Mouse (Mus musculus) left cerebral cortex, postnatal 10 days (tissue): ENCODE results near the gene Nr1h2. TPM values are rescaled to one million over a fixed set of nuclear protein-coding genes. Genes with fewer than 3 reads are reported as not detected.

Source experiments
- DNase-seq, 2 experiments: peaks; one replicate each; pipeline ENCODE4 v3.0.0; 2021 to 2022; ENCODE audit warnings: low spot score in 2 of 2, mixed read lengths in 1 of 2; ENCODE audit errors: extremely low spot score in 1 of 2
- intact Hi-C: fragments of 180-260 bp; cut with DNase I; formaldehyde crosslinking; loops from one replicate; pipeline ENCODE4 v1.15.1; 2025
- total RNA-seq, 2 experiments: library from RNA; stranded (reverse); gene quantifications; 2 replicates each; pipeline ENCODE4 v1.2.3; 2021

Gene Nr1h2
- total RNA-seq, 2 experiments from 2014 or later, result 49.6 to 53.6 TPM

DNA sequence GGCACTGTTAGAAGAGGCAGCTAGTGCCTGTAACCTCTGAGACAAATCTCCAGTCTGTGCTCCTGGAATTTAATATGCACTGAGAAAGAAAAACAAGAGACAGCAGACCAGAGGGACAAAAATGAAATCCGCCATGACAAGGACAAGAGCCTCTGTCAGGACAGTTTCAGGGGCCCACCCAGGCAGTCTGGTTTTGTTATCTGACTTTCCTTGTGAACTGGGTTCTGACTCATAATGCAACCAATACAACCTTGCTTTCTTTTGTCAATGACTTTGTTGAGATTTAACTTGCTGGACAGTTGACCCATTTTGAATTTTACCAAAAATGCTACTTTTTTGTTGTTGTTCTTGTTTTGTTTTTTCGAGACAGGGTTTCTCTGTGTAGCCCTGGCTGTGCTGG, 3.9 kb upstream of the Nr1h2 start:
- intact Hi-C loops, result loop anchor here (10.0 kb wide), 1 partner anchor 183 kb away; no protein-coding TSS in a partner anchor
- no peak for DNase-seq

DNA sequence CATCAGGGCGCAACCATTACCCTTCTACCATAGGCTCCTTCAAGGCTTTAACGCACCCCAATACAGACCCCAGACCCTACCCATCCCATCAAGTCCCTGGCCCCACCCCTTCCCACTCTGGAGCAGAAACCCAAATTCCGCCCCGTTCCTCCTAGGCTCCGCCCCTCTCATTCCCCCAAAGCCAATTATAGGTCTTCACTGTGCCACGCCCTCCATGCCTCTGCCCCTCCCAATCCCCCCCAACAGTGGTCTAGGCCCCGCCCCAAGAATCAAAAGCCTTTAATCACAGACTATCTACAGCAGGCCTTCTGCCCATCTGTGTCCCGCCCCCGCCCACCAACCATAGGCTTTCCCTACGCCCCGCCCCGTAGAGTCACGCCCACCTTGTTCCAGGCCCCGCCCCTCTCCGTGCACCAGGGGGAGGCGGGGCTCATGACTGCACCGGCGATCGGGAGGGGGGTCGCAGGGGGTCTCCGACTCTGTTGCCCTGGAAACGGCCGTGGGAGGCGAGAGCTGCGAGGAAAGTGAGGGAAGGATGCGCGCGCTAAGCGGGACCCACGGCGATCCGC, 471 bp downstream of the Nr1h2 start:
- DNase-seq, result peak; percentile 40 to 90
- intact Hi-C loops, result loop anchor here (5.0 to 10.0 kb wide), 2 partner anchors 56 to 178 kb away; partner anchors contain the start of genes Emc10 and Fam71e1

DNA sequence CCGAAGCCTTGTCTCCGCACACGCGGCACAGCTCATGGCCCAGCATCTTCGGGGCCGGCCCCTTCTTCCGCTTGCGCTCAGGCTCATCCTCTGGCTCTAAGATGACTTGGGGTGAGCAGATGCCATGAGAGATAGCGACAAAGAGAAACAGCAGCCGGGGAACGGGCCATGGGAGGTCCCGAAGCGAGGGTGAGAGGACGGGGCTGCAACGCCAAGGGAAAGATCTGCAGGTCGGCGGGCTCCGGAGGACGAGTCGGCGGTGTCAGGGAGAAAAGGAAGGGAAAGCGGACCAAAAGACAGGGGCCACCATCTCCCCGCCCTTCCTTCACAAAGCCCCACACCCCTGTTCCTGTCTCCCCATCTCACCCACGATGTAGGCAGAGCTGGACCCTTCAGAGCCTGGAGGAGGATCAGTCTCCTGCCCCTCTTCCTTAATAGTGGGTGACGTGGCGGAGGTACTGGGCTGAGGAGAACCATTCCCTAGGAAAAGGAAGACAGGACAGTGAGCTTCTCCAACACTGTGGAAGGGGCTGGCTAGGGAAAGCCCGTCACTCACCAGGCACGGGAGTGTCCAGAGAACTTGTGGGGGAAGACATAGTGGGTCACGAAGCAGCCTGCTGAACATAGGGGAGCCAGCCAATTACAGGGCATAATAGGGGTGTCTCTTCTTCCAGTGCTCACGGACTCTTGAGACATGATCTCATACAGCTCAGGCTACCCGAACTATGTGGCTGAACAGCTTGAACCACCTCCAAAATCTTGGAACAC, 1.4 kb downstream of the Nr1h2 start:
- DNase-seq, result no peak
- intact Hi-C loops, result loop anchor here (5.0 to 10.0 kb wide), 2 partner anchors 55 to 178 kb away; partner anchors contain the start of genes Emc10 and Fam71e1

DNA sequence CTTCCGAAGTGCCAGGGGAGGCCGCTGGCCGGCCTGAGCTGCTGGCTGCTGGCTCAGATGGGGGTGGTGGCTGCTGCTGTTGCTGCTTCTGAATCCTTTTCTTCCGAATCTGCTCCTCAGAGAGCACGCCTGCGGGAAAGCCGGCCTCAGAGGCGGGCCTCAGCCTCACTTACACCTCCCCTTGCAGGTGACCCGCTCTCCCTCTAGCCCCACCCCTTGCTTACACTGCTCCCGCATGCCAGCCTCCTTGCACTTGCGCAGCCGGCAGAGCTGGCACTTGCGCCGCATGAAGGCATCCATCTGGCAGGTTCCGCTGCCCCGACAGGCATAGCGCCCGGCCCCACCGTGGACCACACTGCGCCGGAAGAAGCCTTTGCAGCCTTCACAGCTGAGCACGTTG, 2.0 kb downstream of the Nr1h2 start:
- intact Hi-C loops, result loop anchor here (5.0 to 10.0 kb wide), 2 partner anchors 54 to 177 kb away; partner anchors contain the start of genes Emc10 and Fam71e1
- DNase-seq, result no peak

DNA sequence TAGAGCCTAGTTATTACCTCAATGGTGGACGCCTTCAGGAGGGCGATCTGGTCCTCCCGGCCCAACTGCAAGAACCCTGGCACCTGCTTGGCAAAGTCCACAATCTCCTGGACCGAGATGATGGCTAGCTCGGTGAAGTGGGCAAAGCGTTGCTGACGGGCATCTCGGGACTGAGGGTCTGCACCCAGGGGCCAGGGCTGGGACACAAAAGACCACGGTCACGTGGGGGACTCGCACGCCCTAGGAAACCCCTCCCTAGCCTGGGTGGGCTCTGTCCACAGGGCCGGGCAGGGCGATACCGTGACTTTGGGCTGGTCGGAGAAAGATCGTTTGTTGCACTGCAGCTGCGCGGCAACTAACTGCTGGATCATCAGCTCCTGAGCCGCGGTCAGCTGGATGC, 2.5 kb downstream of the Nr1h2 start:
- intact Hi-C loops, result loop anchor here (5.0 to 10.0 kb wide), 2 partner anchors 54 to 176 kb away; partner anchors contain the start of genes Emc10 and Fam71e1

DNA sequence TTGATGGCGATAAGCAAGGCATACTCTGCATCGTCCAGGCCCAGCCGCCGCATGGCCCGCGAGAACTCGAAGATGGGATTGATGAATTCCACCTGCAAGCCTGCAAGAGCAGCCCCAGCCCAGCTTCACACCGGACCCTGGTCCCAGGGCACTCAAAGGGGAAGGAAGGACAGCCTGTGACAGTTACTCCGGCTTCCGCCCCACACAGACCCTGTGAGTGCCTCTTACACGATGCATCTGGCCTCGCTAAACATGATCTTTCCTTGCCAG, 3.4 kb downstream of the Nr1h2 start:
- DNase-seq, result no peak
- intact Hi-C loops, result loop anchor here (5.0 to 10.0 kb wide), 2 partner anchors 53 to 176 kb away; partner anchors contain the start of genes Emc10 and Fam71e1

More for the DNA sequence above, 2.5 kb downstream of the Nr1h2 start:
- DNase-seq, result no peak

DNA sequence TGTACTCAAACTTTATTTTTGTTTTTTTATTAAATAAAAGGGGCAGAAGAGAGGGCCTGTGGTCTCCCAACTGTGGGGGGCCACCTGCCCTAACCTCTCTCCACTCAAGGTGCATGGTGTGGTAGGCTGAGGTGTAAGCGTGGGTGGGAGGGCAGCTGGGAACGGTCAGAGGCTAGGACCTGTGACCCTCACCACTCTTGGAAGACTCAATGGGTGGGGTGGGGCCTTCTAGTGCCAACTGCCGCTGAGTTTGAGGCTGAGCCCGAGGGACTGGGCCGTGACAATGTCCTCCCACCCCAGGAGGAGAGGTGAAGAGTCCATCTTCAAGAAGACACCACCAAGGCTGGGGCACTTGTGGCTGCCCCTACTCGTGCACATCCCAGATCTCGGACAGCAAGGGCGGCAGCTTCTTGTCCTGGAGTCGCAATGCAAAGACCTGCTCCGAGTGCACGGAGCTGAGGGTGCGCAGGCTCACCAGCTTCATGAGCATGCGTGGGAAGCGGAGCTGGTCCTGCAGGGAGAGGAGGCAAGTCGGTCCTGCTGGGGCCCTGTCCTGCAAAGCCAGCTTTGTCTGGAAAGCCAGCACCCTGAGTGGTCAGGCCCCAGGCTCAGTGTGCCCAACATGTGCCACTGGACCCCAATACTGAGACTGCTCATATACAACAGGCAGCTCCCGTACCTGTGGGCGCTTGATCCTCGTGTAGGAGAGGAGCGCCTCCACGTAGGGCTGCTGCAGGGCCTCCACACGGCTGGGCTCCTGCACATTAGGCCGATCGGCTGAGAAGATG, 3.9 kb downstream of the Nr1h2 start:
- intact Hi-C loops, result loop anchor here (5.0 to 10.0 kb wide), 2 partner anchors 53 to 175 kb away; partner anchors contain the start of genes Emc10 and Fam71e1
- no peak for DNase-seq

DNA sequence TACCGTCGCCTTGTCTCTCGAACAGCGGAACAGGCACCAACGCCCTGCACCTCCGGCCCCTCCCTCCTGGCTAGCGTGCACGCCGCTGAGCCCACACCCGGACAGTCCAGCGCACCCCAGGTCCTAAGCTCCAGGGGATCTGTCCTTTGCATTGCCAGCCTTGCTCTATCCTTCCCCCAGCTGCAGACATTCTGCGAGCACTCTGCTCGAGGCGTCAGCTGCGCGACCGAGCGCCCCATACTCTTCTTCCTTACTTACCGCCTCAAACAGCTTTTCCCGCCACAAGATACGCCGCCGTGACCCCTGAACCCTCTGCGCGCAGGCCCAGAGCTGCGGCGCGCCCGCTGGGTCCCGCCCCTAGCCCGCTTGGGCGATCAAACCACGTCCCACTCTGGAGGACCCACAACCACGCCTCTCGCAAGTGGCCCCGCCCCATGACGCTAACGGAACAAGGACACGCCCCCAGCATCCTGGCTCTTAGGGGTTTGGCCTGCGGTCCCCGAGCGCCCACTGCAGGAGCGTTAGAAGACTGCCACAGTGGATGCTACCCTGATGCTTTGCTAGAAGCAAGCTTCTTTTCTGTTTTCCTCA, 5.2 kb downstream of the Nr1h2 start, which contains the start of gene Pold1:
Gene Pold1 (minus strand): TSS at position 353 of the 591 bp plus-strand sequence.
- intact Hi-C loops, result no loop called here
- DNase-seq, result peak; percentile 98 to 100

DNA sequence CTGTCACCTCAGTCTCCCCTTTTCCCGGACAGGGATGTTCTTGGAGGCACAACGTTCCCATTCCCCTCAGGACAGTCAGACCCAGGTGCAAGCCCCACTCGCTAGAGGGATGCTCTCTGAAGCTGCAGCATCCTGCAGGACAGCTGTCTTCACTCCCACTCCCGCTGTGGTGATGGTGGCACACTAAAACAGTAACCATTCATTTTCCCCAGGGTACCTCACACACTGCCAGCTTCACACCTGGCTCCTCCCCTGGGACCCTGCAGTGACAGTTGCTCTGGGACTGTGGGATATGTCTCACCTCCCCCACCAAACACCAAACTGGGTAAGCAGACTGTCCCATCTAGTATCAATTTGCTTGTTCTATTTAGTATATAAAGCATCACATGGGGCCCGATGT, 6.0 kb downstream of the Nr1h2 start:
- DNase-seq, result no peak
- intact Hi-C loops, result no loop called here

DNA sequence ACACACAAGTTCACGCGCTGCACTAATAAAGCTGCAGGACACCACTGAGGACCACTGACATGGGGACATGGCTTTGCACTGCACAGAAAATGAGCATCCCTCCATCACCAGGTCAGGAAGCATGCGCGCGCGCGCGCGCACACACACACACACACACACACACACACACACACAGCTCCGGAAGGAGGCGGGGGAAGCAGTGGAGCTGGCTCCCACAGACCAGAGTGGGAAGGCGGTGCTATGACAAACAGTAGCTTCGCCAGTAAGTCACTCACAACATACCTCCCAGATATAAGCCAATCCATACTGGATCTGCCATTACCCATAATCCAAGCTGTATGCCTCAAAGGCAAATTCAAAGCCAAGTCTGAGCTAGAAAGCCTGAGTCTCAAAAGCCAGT, 6.7 kb downstream of the Nr1h2 start:
- no peak for DNase-seq
- intact Hi-C loops, result no loop called here

DNA sequence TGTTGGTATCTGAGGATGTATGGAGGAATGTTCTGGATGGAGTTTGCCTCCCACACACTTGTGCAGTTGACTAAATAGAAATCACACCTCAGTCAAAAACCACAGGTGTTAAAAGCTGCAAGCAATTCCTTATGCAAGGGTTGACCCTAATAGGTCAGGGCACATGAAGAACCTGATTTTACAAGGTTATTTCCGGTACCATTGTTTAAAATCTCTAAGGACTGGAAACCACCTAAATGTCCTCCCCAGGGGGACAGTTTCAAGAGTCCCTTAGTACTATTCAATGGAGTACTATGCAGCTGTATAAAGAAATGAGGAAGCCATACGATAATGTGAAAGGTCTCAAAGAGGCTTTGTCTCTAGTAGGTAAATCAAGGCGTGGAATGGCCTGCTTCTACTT, 7.5 kb downstream of the Nr1h2 start:
- intact Hi-C loops, result no loop called here
- no peak for DNase-seq

DNA sequence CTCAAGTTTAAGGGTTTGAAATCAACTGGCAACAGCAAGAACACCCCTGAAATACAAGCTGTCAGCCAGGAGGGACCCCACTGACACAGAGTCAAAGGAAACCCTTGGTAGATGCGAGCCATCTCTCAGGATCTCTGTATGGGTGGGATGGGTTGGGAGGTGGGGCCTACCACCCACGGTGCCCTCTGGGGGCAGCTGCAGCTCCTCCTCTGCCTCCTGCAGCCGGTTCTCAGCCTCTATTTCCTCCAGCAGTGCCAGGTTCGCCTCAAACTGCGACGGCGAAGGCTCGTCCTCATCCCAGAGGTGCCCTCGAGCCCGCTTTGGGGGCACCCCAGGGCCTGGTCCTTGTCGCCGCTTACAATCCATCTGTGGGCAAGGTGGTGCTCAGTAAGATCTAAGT, 10.7 kb downstream of the Nr1h2 start:
- no peak for DNase-seq
- intact Hi-C loops, result no loop called here

DNA sequence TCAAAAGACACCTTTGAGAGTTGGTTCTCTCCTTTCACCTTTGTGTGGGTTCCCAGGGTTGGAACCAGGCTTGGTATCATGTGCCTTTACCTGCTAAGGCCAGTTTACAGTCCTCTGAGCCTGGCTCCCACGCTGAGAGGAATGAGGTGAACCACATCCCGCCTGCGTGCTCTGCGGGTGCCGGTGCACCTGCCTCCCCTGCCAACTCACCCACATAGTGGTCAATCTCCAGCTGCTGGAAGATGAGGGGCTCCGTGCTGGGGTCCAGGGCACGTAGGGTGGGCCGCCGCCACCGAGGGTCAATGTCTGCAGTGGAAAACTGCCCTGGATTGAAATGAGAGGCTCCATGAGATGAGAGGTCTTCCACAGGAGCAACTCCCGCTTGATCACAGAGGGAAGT, 11.2 kb downstream of the Nr1h2 start:
- intact Hi-C loops, result no loop called here
- DNase-seq, result no peak

DNA sequence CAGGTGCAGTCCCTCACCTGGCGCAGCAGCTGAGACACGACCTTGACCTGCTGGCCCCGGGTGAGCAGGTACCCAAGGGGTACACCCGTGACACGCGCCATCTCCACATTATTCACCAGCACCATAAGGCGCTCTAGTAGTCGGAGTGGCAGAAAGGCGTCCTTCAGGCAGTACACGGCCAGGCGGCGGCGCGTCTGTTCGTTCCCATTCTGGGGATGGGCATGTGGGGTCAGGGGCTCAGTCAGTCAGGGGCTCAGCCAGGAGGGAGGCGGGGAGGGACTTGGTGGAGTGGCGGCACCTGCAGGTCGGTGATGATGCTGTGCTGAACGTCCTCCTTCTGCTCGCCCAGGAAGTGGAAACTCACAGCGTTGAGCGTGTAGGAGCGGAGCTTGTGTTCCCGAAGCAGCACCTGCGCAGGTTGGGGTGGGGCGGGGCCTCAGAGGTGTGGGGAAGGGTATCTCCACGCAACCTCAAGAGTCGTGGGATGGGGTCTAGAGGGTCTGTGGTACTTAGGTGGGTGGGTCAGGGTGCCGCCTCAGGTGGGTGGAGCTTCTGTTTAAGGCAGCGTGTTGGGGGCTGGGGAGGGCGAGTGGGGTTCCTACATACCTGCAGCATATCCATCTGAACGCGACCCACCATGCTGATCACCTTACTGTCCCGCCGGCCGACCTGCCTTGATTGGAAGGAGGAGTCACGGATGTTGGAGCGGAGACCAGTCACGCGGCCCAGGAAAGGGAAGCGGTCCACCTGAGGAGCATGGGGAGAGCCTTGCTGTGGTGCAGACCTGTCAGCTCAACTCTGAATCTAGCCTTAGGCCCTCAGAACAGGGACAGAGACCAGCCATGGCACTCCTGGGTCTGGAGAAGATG, 14.8 kb downstream of the Nr1h2 start:
- no peak for DNase-seq
- intact Hi-C loops, result no loop called here

DNA sequence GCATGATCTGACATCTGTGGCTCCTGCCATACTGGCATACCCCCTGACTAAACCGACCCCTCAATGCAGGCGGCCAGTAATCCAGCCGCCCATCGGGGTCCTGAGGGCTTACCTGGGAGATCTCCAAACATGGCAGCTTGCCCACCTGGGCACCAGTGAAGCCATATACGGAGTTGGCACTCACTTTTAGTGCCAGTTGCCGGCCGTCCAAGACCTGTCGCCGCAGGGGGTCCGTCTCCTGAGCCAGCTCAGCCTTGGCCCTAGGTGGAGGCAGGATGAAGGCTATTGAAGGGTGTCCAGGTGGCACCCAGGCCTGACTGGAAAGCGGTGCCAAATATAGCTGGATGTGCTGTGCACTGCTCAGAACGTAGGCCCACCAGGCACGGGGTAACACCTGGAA, 16.3 kb downstream of the Nr1h2 start:
- intact Hi-C loops, result no loop called here

DNA sequence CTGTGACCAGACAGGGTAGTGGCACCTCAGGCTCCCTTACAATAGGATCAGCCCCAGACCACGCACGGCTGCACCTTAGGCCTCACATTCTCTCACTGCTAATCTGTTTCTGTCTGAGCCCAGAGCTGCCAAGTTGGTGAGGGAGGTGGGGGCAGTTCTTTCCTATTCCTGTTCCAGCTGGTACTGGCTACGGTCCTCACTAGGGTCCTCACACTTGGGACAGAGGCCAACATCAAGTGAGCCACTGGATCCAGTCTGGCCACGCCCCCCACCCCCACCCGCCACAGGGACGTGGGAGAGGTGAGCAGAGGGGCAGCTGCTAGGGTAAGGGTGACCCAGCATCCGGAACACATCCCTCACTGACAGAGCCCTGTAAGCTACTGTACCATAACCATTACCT, 16.7 kb downstream of the Nr1h2 start:
- intact Hi-C loops, result no loop called here
- DNase-seq, result no peak

More for the DNA sequence above, 16.3 kb downstream of the Nr1h2 start:
- DNase-seq, result no peak

DNA sequence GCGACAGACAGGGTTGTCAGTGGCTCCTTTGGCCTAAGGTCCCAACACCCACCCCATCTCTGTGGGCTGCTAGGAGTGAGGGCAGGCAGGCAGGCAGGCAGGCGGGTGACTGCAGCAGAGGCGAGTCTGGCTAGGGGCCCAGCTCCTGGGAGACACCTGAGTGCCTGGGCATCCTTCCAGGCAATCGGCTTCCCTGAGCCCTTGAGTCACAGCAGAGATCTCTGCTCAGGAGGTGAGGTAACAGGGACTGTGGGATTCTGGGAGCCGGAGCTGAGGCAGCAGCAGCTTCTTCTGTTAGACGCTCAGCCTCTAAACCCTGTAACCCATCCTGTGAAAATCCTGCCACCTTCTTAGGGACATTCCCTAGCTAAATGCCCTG, 17.2 kb downstream of the Nr1h2 start:
- intact Hi-C loops, result no loop called here
- no peak for DNase-seq
